Mouse (Mus musculus): Measurements from ENCODE around the gene Cbx8. TPM values are rescaled to one million over a fixed set of nuclear protein-coding genes. Genes with fewer than 3 reads are reported as not detected.

Gene Cbx8
- polyA plus RNA-seq, 1 experiment from 2014 or later, result 3.3 TPM

Other genes starting within 250 kb of the Cbx8 start
- gene Rbfox3, start 129.4 kb downstream of the Cbx8 start, polyA plus RNA-seq (2016; fragmentation: Nextera tagmentation; extraction: Ambion mirVana), result 0.46 and 0.61 TPM in 2 replicates
- gene Enpp7, start 52.8 kb downstream of the Cbx8 start, polyA plus RNA-seq (2016; fragmentation: Nextera tagmentation; extraction: Ambion mirVana), result not detected in 2 replicates
- gene Cbx2, start 18.0 kb downstream of the Cbx8 start, polyA plus RNA-seq (2016; fragmentation: Nextera tagmentation; extraction: Ambion mirVana), result 8.6 TPM in 2 replicates
- gene Cbx4, start 45.3 kb upstream of the Cbx8 start, polyA plus RNA-seq (2016; fragmentation: Nextera tagmentation; extraction: Ambion mirVana), result 3.2 and 3.3 TPM in 2 replicates
- gene Tbc1d16, start 187.5 kb upstream of the Cbx8 start, polyA plus RNA-seq (2016; fragmentation: Nextera tagmentation; extraction: Ambion mirVana), result 1.8 and 2.0 TPM in 2 replicates
- 1.8 and 2.4 TPM in 2 replicates for gene Ccdc40, start 187.6 kb upstream of the Cbx8 start, polyA plus RNA-seq (2016; fragmentation: Nextera tagmentation; extraction: Ambion mirVana)
- 26.4 and 27.3 TPM in 2 replicates for gene Gaa, start 226.9 kb upstream of the Cbx8 start, polyA plus RNA-seq (2016; fragmentation: Nextera tagmentation; extraction: Ambion mirVana)

Data from liver, embryonic 12.5 days (tissue).